In genomic region chr2:173794018-173794417, GRCm38 (mm10) we compare ENCODE assay signal across 25 mouse cellular contexts. TPM values are rescaled to one million over a fixed set of nuclear protein-coding genes. Genes with fewer than 3 reads are reported as not detected.
DNase-seq lines count a peak whose midpoint lies in the region; ATAC-seq lines count a peak whose summit lies in the region.
"Had no signal": no experiment of that assay in that cellular context is flagged by ENCODE, and none has a peak within 500 bp of the region (broad histone marks: within the 10 kb centered on the region; RNA-seq: fewer than 3 reads in every experiment).

No protein-coding gene starts in this region.

- ATAC-seq in forebrain, embryonic 15.5 days (replicated peaks) = no peak
- ATAC-seq in hindbrain, embryonic 14.5 days (ENCODE audit: low FRiP score) = no peak
- ATAC-seq in kidney, embryonic 16.5 days (ENCODE audit: low FRiP score, low TSS enrichment) = 0 out of 2 replicates have a peak, but pooled peaks have one; percentile 6
- ATAC-seq: activated CD4-positive, CD25-positive, alpha-beta regulatory T cell, adult 4 months; forebrain, embryonic 16.5 days; hindbrain, postnatal 0 days; inflammation-experienced regulatory T-cells, adult 6 months had no signal

- no peaks in the 10 kb centered on the region for H3K9me3 ChIP-seq in forebrain, embryonic 10.5 days
- no peaks in the 10 kb centered on the region for H3K9me3 ChIP-seq in forebrain, embryonic 15.5 days
- no peaks in the 10 kb centered on the region for H3K9me3 ChIP-seq in hindbrain, embryonic 10.5 days
- H3K9me3 ChIP-seq in hindbrain, embryonic 14.5 days (ENCODE audit: control insufficient read depth, low read length) = no peaks in the 10 kb centered on the region
- H3K9me3 ChIP-seq in kidney, embryonic 16.5 days (ENCODE audit: low read length) = no peaks in the 10 kb centered on the region
- H3K9me3 ChIP-seq in embryonic facial prominence, embryonic 10.5 days = no peaks in the 10 kb centered on the region
- H3K9me3 ChIP-seq: embryonic facial prominence, embryonic 12.5 days; embryonic facial prominence, embryonic 15.5 days; forebrain, embryonic 12.5 days; heart, embryonic 13.5 days; hindbrain, embryonic 13.5 days had no signal

- 0 out of 2 replicates have a peak overlapping the region, but pooled peaks have one; percentile 1 for H3K27ac ChIP-seq in forebrain, embryonic 10.5 days
- no peak overlapping the region for H3K27ac ChIP-seq in forebrain, embryonic 15.5 days (replicated peaks)
- 0 out of 2 replicates have a peak overlapping the region, but pooled peaks have one; percentile 37 for H3K27ac ChIP-seq in hindbrain, embryonic 10.5 days
- no peak overlapping the region for H3K27ac ChIP-seq in hindbrain, embryonic 14.5 days
- no peak overlapping the region; the same call in 1 of the 2 replicates for H3K27ac ChIP-seq in kidney, embryonic 16.5 days (ENCODE audit: low read length)
- peak overlapping the region; percentile 54 for H3K27ac ChIP-seq in embryonic facial prominence, embryonic 10.5 days (replicated peaks)
- H3K27ac ChIP-seq: embryonic facial prominence, embryonic 12.5 days; embryonic facial prominence, embryonic 15.5 days; forebrain, embryonic 12.5 days; heart, embryonic 13.5 days; hindbrain, postnatal 0 days had no signal

- no peaks in the 10 kb centered on the region for H3K27me3 ChIP-seq in forebrain, embryonic 10.5 days (ENCODE audit: poor library complexity, severe bottlenecking)
- no peaks in the 10 kb centered on the region for H3K27me3 ChIP-seq in forebrain, embryonic 15.5 days
- H3K27me3 ChIP-seq in hindbrain, embryonic 10.5 days (ENCODE audit: insufficient read depth, poor library complexity, severe bottlenecking) = no peaks in the 10 kb centered on the region
- no peaks in the 10 kb centered on the region for H3K27me3 ChIP-seq in hindbrain, embryonic 14.5 days (ENCODE audit: control insufficient read depth, insufficient read depth, low read length)
- H3K27me3 ChIP-seq in kidney, embryonic 16.5 days (ENCODE audit: insufficient read depth, low read length) = no peaks in the 10 kb centered on the region
- no peaks in the 10 kb centered on the region for H3K27me3 ChIP-seq in embryonic facial prominence, embryonic 10.5 days (replicated peaks; ENCODE audit: low read depth, poor library complexity, severe bottlenecking)
- H3K27me3 ChIP-seq: embryonic facial prominence, embryonic 12.5 days; embryonic facial prominence, embryonic 15.5 days; forebrain, embryonic 12.5 days; heart, embryonic 13.5 days had no signal

- no peaks in the 10 kb centered on the region for H3K36me3 ChIP-seq in forebrain, embryonic 10.5 days (replicated peaks)
- H3K36me3 ChIP-seq in forebrain, embryonic 15.5 days = no peaks in the 10 kb centered on the region
- no peaks in the 10 kb centered on the region for H3K36me3 ChIP-seq in hindbrain, embryonic 10.5 days
- H3K36me3 ChIP-seq in hindbrain, embryonic 14.5 days (replicated peaks; ENCODE audit: control insufficient read depth, insufficient read depth) = no peaks in the 10 kb centered on the region
- H3K36me3 ChIP-seq in kidney, embryonic 16.5 days (ENCODE audit: insufficient read depth, low read length) = no peaks in the 10 kb centered on the region
- H3K36me3 ChIP-seq in embryonic facial prominence, embryonic 10.5 days (replicated peaks) = no peaks in the 10 kb centered on the region
- H3K36me3 ChIP-seq: embryonic facial prominence, embryonic 12.5 days; embryonic facial prominence, embryonic 15.5 days; forebrain, embryonic 12.5 days; heart, embryonic 13.5 days; hindbrain, embryonic 13.5 days had no signal

- H3K4me3 ChIP-seq in forebrain, embryonic 10.5 days = no peak overlapping the region
- no peak overlapping the region for H3K4me3 ChIP-seq in forebrain, embryonic 15.5 days
- no peak overlapping the region for H3K4me3 ChIP-seq in hindbrain, embryonic 10.5 days
- H3K4me3 ChIP-seq in hindbrain, embryonic 14.5 days (replicated peaks; ENCODE audit: low read length) = no peak overlapping the region
- no peak overlapping the region for H3K4me3 ChIP-seq in kidney, embryonic 16.5 days (ENCODE audit: low read length)
- no peak overlapping the region for H3K4me3 ChIP-seq in embryonic facial prominence, embryonic 10.5 days
- H3K4me3 ChIP-seq: embryonic facial prominence, embryonic 12.5 days; embryonic facial prominence, embryonic 15.5 days; forebrain, embryonic 12.5 days; heart, embryonic 13.5 days; hindbrain, embryonic 13.5 days had no signal

- 91% methylated on average over 12 of the region's 12 CpGs for WGBS in forebrain, embryonic 10.5 days
- 96% methylated on average over 12 of the region's 12 CpGs for WGBS in forebrain, embryonic 15.5 days
- 94% methylated on average over 12 of the region's 12 CpGs for WGBS in hindbrain, embryonic 10.5 days
- WGBS in hindbrain, embryonic 14.5 days = 94% methylated on average over 12 of the region's 12 CpGs
- WGBS in kidney, embryonic 16.5 days = 69% methylated on average over 12 of the region's 12 CpGs
- WGBS in embryonic facial prominence, embryonic 10.5 days = 93% methylated on average over 12 of the region's 12 CpGs

- no peak for DNase-seq in forebrain, embryonic 10.5 days (ENCODE audit: extremely low spot score, low spot score)
- no peak for DNase-seq in hindbrain, embryonic 10.5 days (ENCODE audit: low spot score)
- DNase-seq in hindbrain, embryonic 14.5 days (ENCODE audit: low spot score) = no peak
- DNase-seq in kidney, adult 11 months = no peak
- DNase-seq in embryonic facial prominence, embryonic 10.5 days (ENCODE audit: low spot score) = no peak
- DNase-seq in right cerebral cortex, postnatal 10 days (ENCODE audit: low spot score in 2 of 2) = no peak
- DNase-seq: adrenal gland, postnatal 10 days; adrenal gland, postnatal 36 days; cerebellum, adult 18-20 months; cerebellum, adult 9-10 months; cerebellum, postnatal 14 days; gastrocnemius, postnatal 10 days; gastrocnemius, postnatal 36 days; heart, postnatal 14 days had no signal

- H3K9ac ChIP-seq in forebrain, embryonic 15.5 days (replicated peaks) = no peak overlapping the region
- no peak overlapping the region for H3K9ac ChIP-seq in hindbrain, embryonic 14.5 days
- no peak overlapping the region for H3K9ac ChIP-seq in kidney, embryonic 16.5 days (replicated peaks; ENCODE audit: low read length)
- H3K9ac ChIP-seq: embryonic facial prominence, embryonic 12.5 days; embryonic facial prominence, embryonic 15.5 days; forebrain, embryonic 12.5 days; heart, embryonic 13.5 days; hindbrain, embryonic 13.5 days had no signal

- H3K4me1 ChIP-seq in forebrain, embryonic 10.5 days = peaks cover 56% of the 10 kb centered on the region
- peaks cover 33% of the 10 kb centered on the region for H3K4me1 ChIP-seq in forebrain, embryonic 15.5 days
- peaks cover 65% of the 10 kb centered on the region for H3K4me1 ChIP-seq in hindbrain, embryonic 10.5 days (replicated peaks)
- H3K4me1 ChIP-seq in hindbrain, embryonic 14.5 days (replicated peaks; ENCODE audit: control insufficient read depth, insufficient read depth, low read length) = peaks cover 45% of the 10 kb centered on the region
- peaks cover 69% of the 10 kb centered on the region for H3K4me1 ChIP-seq in kidney, embryonic 16.5 days (ENCODE audit: insufficient read depth, low read length)
- H3K4me1 ChIP-seq in embryonic facial prominence, embryonic 10.5 days = peaks cover 68% of the 10 kb centered on the region

- H3K4me2 ChIP-seq in forebrain, embryonic 15.5 days (replicated peaks) = no peak overlapping the region
- H3K4me2 ChIP-seq in hindbrain, embryonic 14.5 days (replicated peaks) = no peak overlapping the region
- no peak overlapping the region for H3K4me2 ChIP-seq in kidney, embryonic 16.5 days (replicated peaks; ENCODE audit: low read depth, low read length)
- H3K4me2 ChIP-seq: embryonic facial prominence, embryonic 12.5 days; embryonic facial prominence, embryonic 15.5 days; forebrain, embryonic 12.5 days; heart, embryonic 13.5 days; hindbrain, embryonic 13.5 days had no signal

RNA-seq across cellular contexts. Expression of gene Vapb, which starts 56.7 kb away (rescaled TPM):
- 8.8 and 10.2 TPM in 2 replicates for polyA plus RNA-seq in forebrain, embryonic 10.5 days (2016; fragmentation: Nextera tagmentation; extraction: Ambion mirVana)
- polyA plus RNA-seq in forebrain, embryonic 15.5 days (2015; fragmentation: Nextera tagmentation; extraction: Ambion mirVana) = 8.7 and 15.7 TPM in 2 replicates
- polyA plus RNA-seq in hindbrain, embryonic 10.5 days (2016; fragmentation: Nextera tagmentation; extraction: Ambion mirVana) = 11.7 and 14.9 TPM in 2 replicates
- polyA plus RNA-seq in hindbrain, embryonic 14.5 days (2014; fragmentation: Nextera tagmentation; extraction: Ambion mirVana) = 14.1 and 19.1 TPM in 2 replicates
- 18.2 and 24.2 TPM in 2 replicates for polyA plus RNA-seq in kidney, embryonic 16.5 days (2015; fragmentation: Nextera tagmentation; extraction: Ambion mirVana)
- 8.1 and 9.8 TPM in 2 replicates for polyA plus RNA-seq in embryonic facial prominence, embryonic 10.5 days (2016; fragmentation: Nextera tagmentation; extraction: Ambion mirVana)

Comparison
In these comparisons a context has a peak if more than half of its experiments do, and no peak if none do; other contexts are left out.
1. H3K27ac ChIP-seq: peak in forebrain, embryonic 10.5 days (single experiment), hindbrain, embryonic 10.5 days (single experiment) and embryonic facial prominence, embryonic 10.5 days (single experiment); none in forebrain, embryonic 15.5 days (single experiment), hindbrain, embryonic 14.5 days (single experiment) and kidney, embryonic 16.5 days (single experiment).